In genomic region chr7:19875948-19876682, GRCm38 (mm10) we compare ENCODE assay signal across 8 mouse cellular contexts. TPM values are rescaled to one million over a fixed set of nuclear protein-coding genes. Genes with fewer than 3 reads are reported as not detected.
DNase-seq lines count a peak whose midpoint lies in the region; ATAC-seq lines count a peak whose summit lies in the region.

No protein-coding gene starts in this region.

- no peak overlapping the region for H3K4me2 ChIP-seq in hindbrain, embryonic 12.5 days (replicated peaks)

- H3K4me3 ChIP-seq in hindbrain, embryonic 12.5 days, result no peak overlapping the region

- 53% methylated on average over 13 of the region's 13 CpGs for whole genome bisulfite sequencing in hindbrain, embryonic 12.5 days

- H3K9me3 ChIP-seq in hindbrain, embryonic 12.5 days (replicated peaks), result 0 out of 2 replicates have a peak, but pooled peaks cover 2% of the 10 kb centered on the region

- H3K36me3 ChIP-seq in hindbrain, embryonic 12.5 days, result no peaks in the 10 kb centered on the region

- no peak overlapping the region for H3K27ac ChIP-seq in hindbrain, embryonic 12.5 days

- no peaks in the 10 kb centered on the region for H3K4me1 ChIP-seq in hindbrain, embryonic 12.5 days

- ATAC-seq in hindbrain, embryonic 12.5 days (ENCODE audit: low FRiP score), result peak; percentile 23
- ATAC-seq in megakaryocyte, adult 5-6 weeks (ENCODE audit: poor library complexity, severe bottlenecking), result peak; percentile 60

- no peak overlapping the region for H3K9ac ChIP-seq in hindbrain, embryonic 12.5 days

- no peaks in the 10 kb centered on the region for H3K27me3 ChIP-seq in hindbrain, embryonic 12.5 days

- peak; percentile 47 for DNase-seq in adrenal gland, postnatal 14 days
- DNase-seq in adrenal gland, postnatal 25 days, result no peak
- peak; percentile 72 to 77 for DNase-seq in B cell, adult 2 months
- DNase-seq in cerebellum, postnatal 14 days, result peak; percentile 50 to 66
- DNase-seq in layer of hippocampus, adult 8-10 months (ENCODE audit: low spot score in 2 of 2), result peak; percentile 21 to 49
- DNase-seq in right cerebral cortex, postnatal 4 days, result peak; percentile 33

RNA-seq across cellular contexts. Expression of gene Ceacam19, which starts 11.7 kb away (rescaled TPM):
- total RNA-seq in adrenal gland, postnatal 14 days (2021), result not detected in 2 replicates
- not detected in 2 replicates for total RNA-seq in adrenal gland, postnatal 25 days (2021)
- not detected in 2 replicates for polyA plus RNA-seq in hindbrain, embryonic 12.5 days (2016; fragmentation: Nextera tagmentation; extraction: Ambion mirVana)
- total RNA-seq in layer of hippocampus, adult 8-10 months (2022), result not detected
- 1.2 and 1.3 TPM in 2 replicates for total RNA-seq in megakaryocyte, adult 5-6 weeks (2015)
- 1.6 and 2.4 TPM in 2 replicates for total RNA-seq in megakaryocyte, adult 5-6 weeks (2017)

RNA-seq across cellular contexts. Expression of gene Ceacam16, which starts 15.0 kb away (rescaled TPM):
- total RNA-seq in adrenal gland, postnatal 14 days (2021), result 0.33 and 0.38 TPM in 2 replicates
- not detected in 2 replicates for total RNA-seq in adrenal gland, postnatal 25 days (2021)
- not detected in 2 replicates for polyA plus RNA-seq in hindbrain, embryonic 12.5 days (2016; fragmentation: Nextera tagmentation; extraction: Ambion mirVana)
- total RNA-seq in layer of hippocampus, adult 8-10 months (2022), result not detected
- total RNA-seq in megakaryocyte, adult 5-6 weeks (2015), result 0.47 and 0.75 TPM in 2 replicates
- 0.18 and 0.28 TPM in 2 replicates for total RNA-seq in megakaryocyte, adult 5-6 weeks (2017)

RNA-seq across cellular contexts. Expression of gene Gm19345, which starts 24.3 kb away (rescaled TPM):
- 0.59 TPM in 1 of 2 replicates, not detected in the other for total RNA-seq in adrenal gland, postnatal 14 days (2021)
- total RNA-seq in adrenal gland, postnatal 25 days (2021), result 0.55 and 1.6 TPM in 2 replicates
- polyA plus RNA-seq in hindbrain, embryonic 12.5 days (2016; fragmentation: Nextera tagmentation; extraction: Ambion mirVana), result 1.1 and 1.7 TPM in 2 replicates
- 1 to 10 TPM; 1.5 to 2.6 (median 2.2) TPM for total RNA-seq in layer of hippocampus, adult 8-10 months (2022)
- total RNA-seq in megakaryocyte, adult 5-6 weeks (2015), result not detected in 2 replicates
- total RNA-seq in megakaryocyte, adult 5-6 weeks (2017), result not detected in 2 replicates

RNA-seq across cellular contexts. Expression of gene Pvr, which starts 44.8 kb away (rescaled TPM):
- total RNA-seq in adrenal gland, postnatal 14 days (2021), result 31.0 and 34.1 TPM in 2 replicates
- total RNA-seq in adrenal gland, postnatal 25 days (2021), result 31.6 and 34.1 TPM in 2 replicates
- 4.6 and 6.1 TPM in 2 replicates for polyA plus RNA-seq in hindbrain, embryonic 12.5 days (2016; fragmentation: Nextera tagmentation; extraction: Ambion mirVana)
- 10 to 100 TPM; 12.5 to 16.1 (median 13.8) TPM for total RNA-seq in layer of hippocampus, adult 8-10 months (2022)
- total RNA-seq in megakaryocyte, adult 5-6 weeks (2015), result 7.8 TPM in 2 replicates
- total RNA-seq in megakaryocyte, adult 5-6 weeks (2017), result 7.6 TPM in 2 replicates

RNA-seq across cellular contexts. Expression of gene Bcl3, which starts 53.5 kb away (rescaled TPM):
- 26.6 and 36.9 TPM in 2 replicates for total RNA-seq in adrenal gland, postnatal 14 days (2021)
- 26.5 and 34.5 TPM in 2 replicates for total RNA-seq in adrenal gland, postnatal 25 days (2021)
- polyA plus RNA-seq in hindbrain, embryonic 12.5 days (2016; fragmentation: Nextera tagmentation; extraction: Ambion mirVana), result 1.1 and 2.1 TPM in 2 replicates
- total RNA-seq in layer of hippocampus, adult 8-10 months (2022), result 10 to 100 TPM in 1 of 4 experiments, 1 to 10 TPM in 1, under 1 TPM in 2; 0.75 to 11.9 (median 2.3) TPM
- 29.2 and 39.1 TPM in 2 replicates for total RNA-seq in megakaryocyte, adult 5-6 weeks (2015)
- total RNA-seq in megakaryocyte, adult 5-6 weeks (2017), result 9.7 and 17.1 TPM in 2 replicates
